Mouse (Mus musculus) lung, postnatal 36 days (tissue): ENCODE results near the gene Gm10577.

ENCODE experiments used
- DNase-seq: peaks from one replicate; pipeline ENCODE4 v3.0.0; 2022; ENCODE audit warnings: mixed read lengths

Gm10577 gene

GRCm38 (mm10) chr4:100994442-100995255, 25.8 kb downstream of the Gm10577 start:
- peak; percentile 20 for DNase-seq

GRCm38 (mm10) chr4:100992086-100992485, 28.4 kb downstream of the Gm10577 start:
- no peak for DNase-seq

- peak; percentile 41 for DNase-seq
Measured at GRCm38 (mm10) chr4:100990996-100991395, 29.5 kb downstream of the Gm10577 start.

- peak; percentile 64 for DNase-seq
Measured at GRCm38 (mm10) chr4:100988231-100988799, 32.2 kb downstream of the Gm10577 start.

GRCm38 (mm10) chr4:100987187-100987586, 33.3 kb downstream of the Gm10577 start:
- DNase-seq = peak; percentile 13

- no peak for DNase-seq
Measured at GRCm38 (mm10) chr4:100977522-100977921, 43.0 kb downstream of the Gm10577 start.

- DNase-seq = no peak
Measured at GRCm38 (mm10) chr4:100974455-100975035, 46.0 kb downstream of the Gm10577 start.

GRCm38 (mm10) chr4:100973641-100974454, 46.6 kb downstream of the Gm10577 start:
- no peak for DNase-seq
